Mouse (Mus musculus) neural tube, embryonic 12.5 days (tissue): ENCODE measurements around the gene Zbtb20. TPM values are rescaled to one million over a fixed set of nuclear protein-coding genes. Genes with fewer than 3 reads are reported as not detected.
A peak's percentile ranks its signal among the peaks of the same experiment; 100 is the strongest.

Experiments used
- ATAC-seq: fragments of 200-750 bp; cut with Nextera tagmentation; 2 replicates; pipeline ENCODE4 v1.8.0; 2017; ENCODE audit warnings: low read depth, mild to moderate bottlenecking, moderate TSS enrichment, moderate library complexity; ENCODE audit not compliant: low FRiP score
- H3K27ac ChIP-seq: fragments of 300-500 bp; sonication (generic); 2 replicates; pipeline ENCODE4 v1.5.1; 2016
- H3K27me3 ChIP-seq: fragments of 300-500 bp; sonication (generic); replicated peaks from 2 replicates; pipeline ENCODE4 v1.6.1; 2016; ENCODE audit warnings: mild to moderate bottlenecking
- H3K36me3 ChIP-seq: fragments of 300-500 bp; sonication (generic); 2 replicates; pipeline ENCODE4 v1.6.1; 2016; ENCODE audit warnings: mild to moderate bottlenecking
- H3K4me1 ChIP-seq: fragments of 300-500 bp; sonication (generic); 2 replicates; pipeline ENCODE4 v1.6.1; 2016
- H3K4me2 ChIP-seq: fragments of 300-500 bp; sonication (generic); replicated peaks from 2 replicates; pipeline ENCODE4 v1.6.1; 2016; ENCODE audit warnings: mild to moderate bottlenecking
- H3K4me3 ChIP-seq: fragments of 300-500 bp; sonication (generic); 2 replicates; pipeline ENCODE4 v1.5.1; 2016
- H3K9ac ChIP-seq: fragments of 300-500 bp; sonication (generic); 2 replicates; pipeline ENCODE4 v1.6.1; 2016; ENCODE audit warnings: mild to moderate bottlenecking
- H3K9me3 ChIP-seq: fragments of 300-500 bp; sonication (generic); 2 replicates; pipeline ENCODE4 v1.6.1; 2016; ENCODE audit warnings: mild to moderate bottlenecking
- WGBS: fragments of 180-500 bp; shearing (Covaris S2); methylation state at CpG from one replicate; pipeline ENCODE4 v1.1.7; 2016; 5-methylcytosine and 5-hydroxymethylcytosine counted together
- polyA plus RNA-seq: library from polyadenylated mRNA; unstranded; fragments of >200 nt; fragmentation: Nextera tagmentation; extraction: Ambion mirVana; gene quantifications from 2 replicates; pipeline ENCODE4 v1.2.1, GENCODE M21; 2016

Gene Zbtb20
- 59.2 and 65.2 TPM in 2 replicates for polyA plus RNA-seq

DNA sequence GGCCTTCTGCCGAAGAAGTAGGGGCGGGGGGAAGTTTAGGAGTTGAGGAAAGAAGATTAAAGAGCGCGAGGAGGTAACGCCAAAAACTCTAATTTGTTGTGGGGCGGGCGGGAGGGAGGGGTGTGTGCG lies at the start of gene Zbtb20:
TSS of gene Zbtb20 (plus strand) at position 30 of the 129 bp plus-strand sequence.
- no peak for ATAC-seq
- no peaks in the 10 kb centered on the region for H3K9me3 ChIP-seq
- no peaks in the 10 kb centered on the region for H3K27me3 ChIP-seq
- peak within 1 kb of the TSS; percentile 68 for H3K4me2 ChIP-seq
- H3K4me1 ChIP-seq = 0 out of 2 replicates have a peak, but pooled peaks cover 6% of the 10 kb centered on the region
- H3K9ac ChIP-seq = peak within 1 kb of the TSS; percentile 74
- no peaks in the 10 kb centered on the region for H3K36me3 ChIP-seq
- peak within 1 kb of the TSS; percentile 72 for H3K4me3 ChIP-seq
- peak within 1 kb of the TSS; percentile 93 for H3K27ac ChIP-seq
- 0% methylated on average over 8 of the region's 8 CpGs for WGBS

DNA sequence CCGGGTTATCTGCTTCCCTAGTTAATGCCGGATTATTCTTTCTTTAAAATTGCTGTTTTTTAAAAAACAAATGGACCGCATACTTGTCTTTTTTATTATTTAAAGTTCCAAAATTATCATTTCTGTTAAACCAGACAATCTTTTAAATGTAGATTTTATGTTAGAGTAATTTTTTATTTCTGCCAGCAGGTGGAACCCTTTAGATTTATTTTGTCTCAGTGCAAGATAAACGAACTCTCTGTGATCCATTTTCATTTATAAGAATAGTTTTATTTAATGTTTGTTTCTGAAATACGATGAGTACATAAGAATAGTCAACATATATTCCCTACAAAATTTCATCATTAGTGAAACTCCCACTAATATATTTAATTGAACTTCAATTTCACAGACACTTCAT lies 39.7 kb upstream of the Zbtb20 start:
- Histone ChIP-seq H3K27me3 (no peaks in the 10 kb centered on the region), H3K9ac (no peak overlapping the region), H3K4me3 (no peak overlapping the region), H3K4me2 (no peak overlapping the region), H3K36me3 (no peaks in the 10 kb centered on the region), H3K9me3 (no peaks in the 10 kb centered on the region), H3K4me1 (no peaks in the 10 kb centered on the region), H3K27ac (no peak overlapping the region)
- WGBS = 79% methylated on average over 5 of the region's 5 CpGs
- ATAC-seq = no peak

- Histone ChIP-seq H3K36me3 (no peaks in the 10 kb centered on the region), H3K27ac (no peak overlapping the region), H3K27me3 (no peaks in the 10 kb centered on the region), H3K4me2 (no peak overlapping the region), H3K4me1 (no peaks in the 10 kb centered on the region), H3K4me3 (no peak overlapping the region), H3K9ac (no peak overlapping the region), H3K9me3 (no peaks in the 10 kb centered on the region)
- ATAC-seq = no peak
- WGBS = 77% methylated on average over 2 of the region's 2 CpGs
Measured at GRCm38 (mm10) chr16:42836404-42837120, 39.1 kb upstream of the Zbtb20 start.

- no peaks in the 10 kb centered on the region for H3K27me3 ChIP-seq
- WGBS = 88% methylated on average over 4 of the region's 4 CpGs
- no peaks in the 10 kb centered on the region for H3K9me3 ChIP-seq
- no peak overlapping the region for H3K4me2 ChIP-seq
- ATAC-seq = no peak
- H3K36me3 ChIP-seq = no peaks in the 10 kb centered on the region
- no peak overlapping the region for H3K4me3 ChIP-seq
- no peak overlapping the region for H3K9ac ChIP-seq
- no peak overlapping the region for H3K27ac ChIP-seq
- H3K4me1 ChIP-seq = no peaks in the 10 kb centered on the region
Measured at GRCm38 (mm10) chr16:42838226-42838625, 37.5 kb upstream of the Zbtb20 start.

DNA sequence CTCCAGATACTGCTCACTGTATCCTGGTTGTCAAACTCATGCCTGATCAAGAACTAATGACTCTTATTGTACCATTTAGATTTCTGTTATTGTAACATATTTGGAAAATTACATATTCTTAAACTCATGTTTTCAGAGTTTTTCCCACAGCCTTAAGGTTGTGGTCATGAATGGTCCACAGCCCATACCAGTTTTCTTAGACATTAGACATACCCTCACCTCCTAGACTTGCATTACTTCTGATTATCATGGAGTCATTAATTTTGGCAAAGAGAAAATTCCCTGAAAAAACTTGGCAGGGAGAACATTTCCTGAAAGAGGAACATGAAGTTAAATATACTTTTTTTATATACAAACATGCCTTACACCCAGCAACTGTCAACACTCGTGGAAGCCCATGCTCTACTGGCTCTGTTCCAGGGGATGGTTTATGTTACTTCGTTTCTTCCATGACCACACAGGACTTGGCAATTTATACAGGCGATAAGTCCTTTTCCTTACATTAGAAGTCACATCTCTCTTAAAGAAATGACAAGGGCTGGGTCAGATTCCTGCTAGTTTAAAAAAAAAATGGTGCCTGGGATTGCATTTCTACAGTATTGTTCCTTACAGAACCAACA lies 18.0 kb upstream of the Zbtb20 start:
- Histone ChIP-seq H3K9ac (no peak overlapping the region), H3K9me3 (no peaks in the 10 kb centered on the region), H3K4me2 (no peak overlapping the region), H3K27ac (no peak overlapping the region), H3K4me3 (no peak overlapping the region), H3K27me3 (no peaks in the 10 kb centered on the region), H3K36me3 (no peaks in the 10 kb centered on the region), H3K4me1 (no peaks in the 10 kb centered on the region)
- 84% methylated on average over 3 of the region's 3 CpGs for WGBS
- ATAC-seq = no peak

GRCm38 (mm10) chr16:42859251-42859650 lies 16.4 kb upstream of the Zbtb20 start:
- Histone ChIP-seq H3K27ac (no peak overlapping the region), H3K27me3 (no peaks in the 10 kb centered on the region), H3K9ac (no peak overlapping the region), H3K4me3 (no peak overlapping the region), H3K36me3 (no peaks in the 10 kb centered on the region), H3K4me2 (no peak overlapping the region), H3K9me3 (no peaks in the 10 kb centered on the region), H3K4me1 (no peaks in the 10 kb centered on the region)
- 91% methylated on average over 4 of the region's 4 CpGs for WGBS
- ATAC-seq = no peak

GRCm38 (mm10) chr16:42863231-42863630 lies 12.4 kb upstream of the Zbtb20 start:
- WGBS = 91% methylated on average over 2 of the region's 2 CpGs
- no peak overlapping the region for H3K4me2 ChIP-seq
- no peak overlapping the region for H3K27ac ChIP-seq
- no peaks in the 10 kb centered on the region for H3K4me1 ChIP-seq
- no peaks in the 10 kb centered on the region for H3K27me3 ChIP-seq
- H3K36me3 ChIP-seq = no peaks in the 10 kb centered on the region
- H3K9ac ChIP-seq = no peak overlapping the region
- no peak overlapping the region for H3K4me3 ChIP-seq
- no peaks in the 10 kb centered on the region for H3K9me3 ChIP-seq
- no peak for ATAC-seq

DNA sequence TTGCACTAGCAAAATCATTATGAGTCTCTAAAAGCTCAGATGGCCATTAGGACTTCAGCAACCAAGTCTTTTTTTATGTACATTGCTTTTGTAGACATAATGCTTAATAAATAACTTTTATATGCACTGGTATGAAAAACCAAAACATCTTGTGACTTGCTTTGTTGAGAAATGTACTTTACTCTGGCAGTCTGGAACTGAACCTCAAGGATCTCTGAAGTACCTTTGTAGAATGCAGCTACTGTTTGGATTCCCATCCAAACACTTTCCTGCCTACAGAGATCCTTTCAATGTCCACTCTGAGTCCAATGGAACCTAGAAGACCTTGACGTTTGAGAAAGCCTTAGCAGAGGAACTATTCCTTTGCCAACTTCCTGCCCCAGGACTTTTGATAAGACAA lies 9.6 kb upstream of the Zbtb20 start:
- no peaks in the 10 kb centered on the region for H3K27me3 ChIP-seq
- no peaks in the 10 kb centered on the region for H3K36me3 ChIP-seq
- no peak overlapping the region for H3K27ac ChIP-seq
- no peaks in the 10 kb centered on the region for H3K9me3 ChIP-seq
- 71% methylated on average over 1 of the region's 1 CpGs for WGBS
- H3K4me2 ChIP-seq = no peak overlapping the region
- no peaks in the 10 kb centered on the region for H3K4me1 ChIP-seq
- ATAC-seq = no peak
- H3K9ac ChIP-seq = no peak overlapping the region
- H3K4me3 ChIP-seq = no peak overlapping the region

- Histone ChIP-seq H3K36me3 (no peaks in the 10 kb centered on the region), H3K27ac (no peak overlapping the region), H3K9me3 (no peaks in the 10 kb centered on the region), H3K27me3 (no peaks in the 10 kb centered on the region), H3K9ac (no peak overlapping the region), H3K4me3 (no peak overlapping the region), H3K4me1 (0 out of 2 replicates have a peak, but pooled peaks cover 6% of the 10 kb centered on the region), H3K4me2 (no peak overlapping the region)
- ATAC-seq = no peak
- 86% methylated on average over 5 of the region's 5 CpGs for WGBS
Measured at GRCm38 (mm10) chr16:42872101-42872500, 3.6 kb upstream of the Zbtb20 start.

- Histone ChIP-seq H3K9ac (no peak overlapping the region), H3K36me3 (no peaks in the 10 kb centered on the region), H3K27ac (no peak overlapping the region), H3K4me3 (no peak overlapping the region), H3K4me1 (0 out of 2 replicates have a peak, but pooled peaks cover 6% of the 10 kb centered on the region), H3K4me2 (no peak overlapping the region), H3K9me3 (no peaks in the 10 kb centered on the region), H3K27me3 (no peaks in the 10 kb centered on the region)
- no peak for ATAC-seq
- WGBS = 59% methylated on average over 3 of the region's 3 CpGs
Measured at GRCm38 (mm10) chr16:42873942-42874341, 1.7 kb upstream of the Zbtb20 start.

- ATAC-seq = no peak
- Histone ChIP-seq H3K27ac (peak overlapping the region; percentile 89), H3K4me2 (peak overlapping the region; percentile 55), H3K4me1 (0 out of 2 replicates have a peak, but pooled peaks cover 6% of the 10 kb centered on the region), H3K27me3 (no peaks in the 10 kb centered on the region), H3K9ac (peak overlapping the region; percentile 59; the same call in 1 of the 2 replicates), H3K4me3 (peak overlapping the region; percentile 41), H3K9me3 (no peaks in the 10 kb centered on the region), H3K36me3 (no peaks in the 10 kb centered on the region)
- WGBS = 0% methylated on average over 5 of the region's 5 CpGs
Measured at GRCm38 (mm10) chr16:42874456-42874855, 1.2 kb upstream of the Zbtb20 start.

DNA sequence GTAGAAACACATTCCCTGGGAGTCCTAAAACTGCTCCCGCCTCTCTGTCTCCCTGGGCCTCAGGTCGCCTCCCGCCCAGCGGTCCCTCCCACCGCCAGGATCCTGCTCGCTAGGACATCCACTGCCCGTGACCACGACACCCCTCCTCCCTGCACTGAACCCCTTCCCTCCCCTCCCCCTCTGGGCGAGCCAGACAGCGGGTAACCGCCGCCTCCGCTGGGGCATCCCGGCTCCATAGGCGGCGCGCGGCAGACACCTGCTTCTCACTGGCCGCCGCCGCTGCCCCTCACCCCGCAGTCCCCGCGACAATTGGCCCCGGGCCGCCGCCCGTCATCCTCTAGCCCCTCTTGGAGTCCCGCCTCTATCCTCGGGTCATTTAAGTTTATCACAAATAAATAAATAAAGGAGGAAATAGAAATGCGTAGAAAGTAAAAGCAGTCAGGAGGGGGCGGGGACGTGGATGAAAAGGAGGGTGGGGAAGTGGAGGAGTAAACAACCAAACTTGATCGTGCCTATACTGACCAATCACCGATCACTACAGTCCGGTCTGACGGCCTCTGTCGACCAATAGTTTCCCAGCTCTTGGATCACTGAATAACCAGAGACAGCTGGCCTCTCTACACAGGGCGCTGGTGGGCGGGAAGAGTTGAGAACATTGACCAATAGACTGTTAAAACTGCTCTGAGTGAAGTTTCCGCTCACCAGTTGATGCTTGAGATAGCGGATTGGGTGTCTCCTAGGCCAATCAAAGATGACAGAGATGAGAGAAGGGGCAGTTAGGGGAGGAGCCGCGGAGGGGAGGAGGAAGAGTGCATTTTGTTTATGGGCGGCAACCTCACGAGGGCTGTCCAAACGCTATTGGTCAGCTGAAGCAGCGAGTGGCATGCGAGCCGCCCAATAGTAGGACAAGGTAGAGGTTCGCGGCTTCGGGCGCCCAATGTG lies 500 bp upstream of the Zbtb20 start:
- H3K27ac ChIP-seq = peak overlapping the region; percentile 89
- H3K27me3 ChIP-seq = no peaks in the 10 kb centered on the region
- H3K36me3 ChIP-seq = no peaks in the 10 kb centered on the region
- peak; percentile 97 for ATAC-seq
- WGBS = under 1% methylated on average over 54 of the region's 54 CpGs
- no peaks in the 10 kb centered on the region for H3K9me3 ChIP-seq
- H3K4me1 ChIP-seq = 0 out of 2 replicates have a peak, but pooled peaks cover 6% of the 10 kb centered on the region
- H3K9ac ChIP-seq = peak overlapping the region; percentile 59
- peak overlapping the region; percentile 72 for H3K4me3 ChIP-seq
- peak overlapping the region; percentile 55 for H3K4me2 ChIP-seq
